Mouse (Mus musculus) midbrain, embryonic 16.5 days (tissue): Measurements from ENCODE around the gene Hmgb2. TPM values are rescaled to one million over a fixed set of nuclear protein-coding genes. Genes with fewer than 3 reads are reported as not detected.

Experiments
- ATAC-seq: fragments of 200-750 bp; cut with Nextera tagmentation; 2 replicates; pipeline ENCODE4 v1.8.0; 2017; ENCODE audit warnings: moderate TSS enrichment
- H3K27ac ChIP-seq: fragments of 300-500 bp; sonication (generic); 2 replicates; pipeline ENCODE4 v1.5.1; 2014; ENCODE audit warnings: mild to moderate bottlenecking, low read length, mixed read lengths
- H3K27me3 ChIP-seq: fragments of 300-500 bp; sonication (generic); 2 replicates; pipeline ENCODE4 v1.6.1; 2014; ENCODE audit warnings: low read depth, low read length, mixed read lengths; ENCODE audit not compliant: control insufficient read depth, insufficient read depth
- H3K36me3 ChIP-seq: fragments of 300-500 bp; sonication (generic); 2 replicates; pipeline ENCODE4 v1.6.1; 2014; ENCODE audit warnings: mild to moderate bottlenecking, low read length, moderate library complexity, mixed read lengths; ENCODE audit not compliant: control insufficient read depth, insufficient read depth
- H3K4me1 ChIP-seq: fragments of 300-500 bp; sonication (generic); 2 replicates; pipeline ENCODE4 v1.6.1; 2014; ENCODE audit warnings: mild to moderate bottlenecking, low read length, mixed read lengths; ENCODE audit not compliant: control insufficient read depth, insufficient read depth
- H3K4me2 ChIP-seq: fragments of 300-500 bp; sonication (generic); 2 replicates; pipeline ENCODE4 v1.6.1; 2014; ENCODE audit warnings: mild to moderate bottlenecking, low read length, mixed read lengths
- H3K4me3 ChIP-seq: fragments of 300-500 bp; sonication (generic); 2 replicates; pipeline ENCODE4 v1.5.1; 2014; ENCODE audit warnings: low read depth, mild to moderate bottlenecking, low read length, moderate library complexity, mixed read lengths
- H3K9ac ChIP-seq: fragments of 300-500 bp; sonication (generic); 2 replicates; pipeline ENCODE4 v1.6.1; 2014; ENCODE audit warnings: low read depth, low read length, mixed read lengths
- H3K9me3 ChIP-seq: fragments of 300-500 bp; sonication (generic); replicated peaks from 2 replicates; pipeline ENCODE4 v1.6.1; 2014; ENCODE audit warnings: mild to moderate bottlenecking, low read length, mixed read lengths; ENCODE audit not compliant: control insufficient read depth, poor library complexity, severe bottlenecking
- WGBS: fragments of 180-500 bp; shearing (Covaris S2); extraction: QIAGEN DNeasy Blood & Tissue Kit; methylation state at CpG from one replicate; pipeline ENCODE4 v1.1.7; 2014; 5-methylcytosine and 5-hydroxymethylcytosine counted together
- polyA plus RNA-seq: library from polyadenylated mRNA; unstranded; fragments of >200 nt; fragmentation: Nextera tagmentation; extraction: Ambion mirVana; gene quantifications from 2 replicates; pipeline ENCODE4 v1.2.1, GENCODE M21; 2015

The Hmgb2 gene
- polyA plus RNA-seq, 1 experiment from 2014 or later, result 42.3 TPM

- Histone ChIP-seq H3K27me3 (no peaks in the 10 kb centered on the region), H3K9ac (no peak overlapping the region), H3K4me1 (no peaks in the 10 kb centered on the region), H3K9me3 (no peaks in the 10 kb centered on the region), H3K4me2 (no peak overlapping the region), H3K27ac (no peak overlapping the region), H3K36me3 (no peaks in the 10 kb centered on the region), H3K4me3 (no peak overlapping the region)
- peak; percentile 79 for ATAC-seq
- 47% methylated on average over 12 of the region's 12 CpGs for WGBS
Measured at GRCm38 (mm10) chr8:57540110-57540838, 28.6 kb downstream of the Hmgb2 start.

GRCm38 (mm10) chr8:57540951-57541350 lies 29.2 kb downstream of the Hmgb2 start:
- Histone ChIP-seq H3K9me3 (no peaks in the 10 kb centered on the region), H3K9ac (no peak overlapping the region), H3K4me3 (no peak overlapping the region), H3K36me3 (no peaks in the 10 kb centered on the region), H3K4me1 (no peaks in the 10 kb centered on the region), H3K4me2 (no peak overlapping the region), H3K27ac (no peak overlapping the region), H3K27me3 (no peaks in the 10 kb centered on the region)
- 92% methylated on average over 11 of the region's 11 CpGs for WGBS
- ATAC-seq, result no peak

GRCm38 (mm10) chr8:57541405-57541804 lies 29.7 kb downstream of the Hmgb2 start:
- Histone ChIP-seq H3K4me1 (no peaks in the 10 kb centered on the region), H3K36me3 (no peaks in the 10 kb centered on the region), H3K4me3 (no peak overlapping the region), H3K4me2 (no peak overlapping the region), H3K9ac (no peak overlapping the region), H3K27me3 (no peaks in the 10 kb centered on the region), H3K9me3 (no peaks in the 10 kb centered on the region), H3K27ac (no peak overlapping the region)
- ATAC-seq, result no peak
- 91% methylated on average over 9 of the region's 9 CpGs for WGBS

- 91% methylated on average over 3 of the region's 3 CpGs for WGBS
- ATAC-seq, result no peak
- H3K4me1 ChIP-seq, result no peaks in the 10 kb centered on the region
- no peaks in the 10 kb centered on the region for H3K27me3 ChIP-seq
- no peak overlapping the region for H3K4me2 ChIP-seq
- no peak overlapping the region for H3K9ac ChIP-seq
- no peaks in the 10 kb centered on the region for H3K36me3 ChIP-seq
- no peak overlapping the region for H3K27ac ChIP-seq
- H3K9me3 ChIP-seq, result no peaks in the 10 kb centered on the region
- no peak overlapping the region for H3K4me3 ChIP-seq
Measured at GRCm38 (mm10) chr8:57546401-57546800, 34.7 kb downstream of the Hmgb2 start.

GRCm38 (mm10) chr8:57546834-57547233 lies 35.1 kb downstream of the Hmgb2 start:
- H3K27me3 ChIP-seq, result no peaks in the 10 kb centered on the region
- no peak overlapping the region for H3K4me3 ChIP-seq
- H3K9me3 ChIP-seq, result no peaks in the 10 kb centered on the region
- H3K4me2 ChIP-seq, result no peak overlapping the region
- H3K27ac ChIP-seq, result no peak overlapping the region
- no peak overlapping the region for H3K9ac ChIP-seq
- ATAC-seq, result no peak
- H3K36me3 ChIP-seq, result no peaks in the 10 kb centered on the region
- H3K4me1 ChIP-seq, result no peaks in the 10 kb centered on the region
- WGBS, result 86% methylated on average over 3 of the region's 3 CpGs

GRCm38 (mm10) chr8:57547581-57547980 lies 35.9 kb downstream of the Hmgb2 start:
- Histone ChIP-seq H3K9me3 (no peaks in the 10 kb centered on the region), H3K36me3 (no peaks in the 10 kb centered on the region), H3K27ac (no peak overlapping the region), H3K4me2 (no peak overlapping the region), H3K4me1 (no peaks in the 10 kb centered on the region), H3K27me3 (no peaks in the 10 kb centered on the region), H3K4me3 (no peak overlapping the region), H3K9ac (no peak overlapping the region)
- no peak for ATAC-seq
- WGBS, result 64% methylated on average over 12 of the region's 12 CpGs

- H3K27ac ChIP-seq, result no peak overlapping the region
- H3K4me1 ChIP-seq, result no peaks in the 10 kb centered on the region
- no peaks in the 10 kb centered on the region for H3K36me3 ChIP-seq
- no peak overlapping the region for H3K9ac ChIP-seq
- whole genome bisulfite sequencing, result 81% methylated on average over 14 of the region's 14 CpGs
- no peaks in the 10 kb centered on the region for H3K9me3 ChIP-seq
- H3K4me3 ChIP-seq, result no peak overlapping the region
- ATAC-seq, result no peak
- H3K27me3 ChIP-seq, result no peaks in the 10 kb centered on the region
- no peak overlapping the region for H3K4me2 ChIP-seq
Measured at GRCm38 (mm10) chr8:57552102-57553032, 40.7 kb downstream of the Hmgb2 start.

GRCm38 (mm10) chr8:57560926-57561325 lies 49.2 kb downstream of the Hmgb2 start:
- H3K27me3 ChIP-seq, result no peaks in the 10 kb centered on the region
- no peaks in the 10 kb centered on the region for H3K9me3 ChIP-seq
- no peak overlapping the region for H3K9ac ChIP-seq
- H3K27ac ChIP-seq, result no peak overlapping the region
- no peaks in the 10 kb centered on the region for H3K36me3 ChIP-seq
- 89% methylated on average over 9 of the region's 9 CpGs for WGBS
- H3K4me3 ChIP-seq, result no peak overlapping the region
- ATAC-seq, result no peak
- H3K4me2 ChIP-seq, result no peak overlapping the region
- H3K4me1 ChIP-seq, result no peaks in the 10 kb centered on the region

- no peak for ATAC-seq
Measured at GRCm38 (mm10) chr8:57562741-57563140, 51.0 kb downstream of the Hmgb2 start.

More at GRCm38 (mm10) chr8:57562741-57563140, 51.0 kb downstream of the Hmgb2 start:
- Histone ChIP-seq H3K4me3 (no peak overlapping the region), H3K27ac (no peak overlapping the region), H3K27me3 (no peaks in the 10 kb centered on the region), H3K4me2 (no peak overlapping the region), H3K36me3 (no peaks in the 10 kb centered on the region), H3K9ac (no peak overlapping the region), H3K9me3 (no peaks in the 10 kb centered on the region), H3K4me1 (peaks cover 3% of the 10 kb centered on the region)
- 93% methylated on average over 3 of the region's 3 CpGs for WGBS
